ENCODE assay signal across 20 mouse cellular contexts in the genomic region with DNA sequence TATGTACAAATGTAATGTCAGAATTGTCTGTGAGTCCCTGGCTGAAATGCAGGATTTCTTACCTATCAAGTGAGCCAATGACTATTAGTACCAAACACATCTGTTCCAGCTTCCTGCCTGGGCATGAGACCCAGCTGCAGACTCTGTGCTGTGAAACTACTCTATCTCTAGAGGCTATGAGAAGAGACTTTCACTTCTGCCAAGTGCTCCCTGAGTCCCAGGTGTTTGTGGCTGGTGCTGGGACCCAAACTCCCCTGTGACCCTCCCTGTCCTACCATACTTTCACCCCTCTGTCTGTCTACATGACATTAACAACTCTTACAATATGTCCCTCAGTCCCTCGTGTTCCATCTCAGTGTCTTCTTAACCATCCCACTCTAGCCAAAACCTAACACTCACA.
"Had no signal": no experiment of that assay in that cellular context is flagged by ENCODE, and none has a peak within 500 bp of the region (broad histone marks: within the 10 kb centered on the region; RNA-seq: fewer than 3 reads in every experiment).

No protein-coding gene starts in this region.

- H3K4me3 ChIP-seq: intestine, embryonic 15.5 days; kidney, embryonic 15.5 days; limb, embryonic 12.5 days; limb, embryonic 15.5 days; liver, embryonic 12.5 days; liver, embryonic 15.5 days; neural tube, embryonic 13.5 days; stomach, embryonic 15.5 days had no signal

- ATAC-seq: intestine, embryonic 15.5 days; liver, embryonic 12.5 days had no signal

- H3K36me3 ChIP-seq: intestine, embryonic 15.5 days; kidney, embryonic 15.5 days; limb, embryonic 12.5 days; limb, embryonic 15.5 days; liver, embryonic 12.5 days; liver, embryonic 15.5 days; neural tube, embryonic 13.5 days; stomach, embryonic 15.5 days had no signal

- DNase-seq: kidney, adult 11 months; kidney, adult 8-10 months; kidney, postnatal 10 days; kidney, postnatal 36 days; left cerebral cortex, postnatal 4 days; lung, adult 2 months; lung, postnatal 14 days; lung, postnatal 4 days; midbrain, embryonic 14.5 days; right cerebral cortex, postnatal 14 days; thymus, postnatal 36 days had no signal

- H3K9me3 ChIP-seq: intestine, embryonic 15.5 days; kidney, embryonic 15.5 days; limb, embryonic 12.5 days; limb, embryonic 15.5 days; liver, embryonic 12.5 days; liver, embryonic 15.5 days; neural tube, embryonic 13.5 days; stomach, embryonic 15.5 days had no signal

- H3K27ac ChIP-seq: intestine, embryonic 15.5 days; kidney, embryonic 15.5 days; limb, embryonic 12.5 days; limb, embryonic 15.5 days; liver, embryonic 12.5 days; liver, embryonic 15.5 days; neural tube, embryonic 13.5 days; stomach, embryonic 15.5 days had no signal

- H3K9ac ChIP-seq: intestine, embryonic 15.5 days; kidney, embryonic 15.5 days; limb, embryonic 12.5 days; limb, embryonic 15.5 days; liver, embryonic 12.5 days; liver, embryonic 15.5 days; neural tube, embryonic 13.5 days; stomach, embryonic 15.5 days had no signal

- H3K4me2 ChIP-seq: intestine, embryonic 15.5 days; kidney, embryonic 15.5 days; limb, embryonic 12.5 days; limb, embryonic 15.5 days; liver, embryonic 12.5 days; liver, embryonic 15.5 days; midbrain, embryonic 11.5 days; neural tube, embryonic 13.5 days; stomach, embryonic 15.5 days had no signal

- H3K27me3 ChIP-seq: intestine, embryonic 15.5 days; kidney, embryonic 15.5 days; limb, embryonic 12.5 days; limb, embryonic 15.5 days; liver, embryonic 12.5 days; liver, embryonic 15.5 days; neural tube, embryonic 13.5 days; stomach, embryonic 15.5 days had no signal

- H3K4me1 ChIP-seq: intestine, embryonic 15.5 days; kidney, embryonic 15.5 days; limb, embryonic 15.5 days; liver, embryonic 12.5 days; liver, embryonic 15.5 days; neural tube, embryonic 13.5 days; stomach, embryonic 15.5 days had no signal
